Mouse (Mus musculus) liver, embryonic 13.5 days (tissue): ENCODE measurements around the gene Nktr. TPM values are rescaled to one million over a fixed set of nuclear protein-coding genes. Genes with fewer than 3 reads are reported as not detected.

Source experiments
- ATAC-seq: fragments of 200-750 bp; cut with Nextera tagmentation; 2 replicates; pipeline ENCODE4 v1.8.0; 2017; ENCODE audit warnings: low read depth, mild to moderate bottlenecking, moderate number of reproducible peaks, moderate library complexity
- DNase-seq: peaks from one replicate; pipeline ENCODE4 v3.0.0; 2022
- H3K27ac ChIP-seq: fragments of 300-500 bp; sonication (generic); 2 replicates; pipeline ENCODE4 v1.5.1; 2015; ENCODE audit warnings: moderate library complexity, mild to moderate bottlenecking, inconsistent platforms
- H3K27me3 ChIP-seq: fragments of 300-500 bp; sonication (generic); 2 replicates; pipeline ENCODE4 v1.6.1; 2015; ENCODE audit warnings: mild to moderate bottlenecking, inconsistent platforms
- H3K36me3 ChIP-seq: fragments of 300-500 bp; sonication (generic); 2 replicates; pipeline ENCODE4 v1.6.1; 2015; ENCODE audit warnings: mild to moderate bottlenecking, inconsistent platforms
- H3K4me1 ChIP-seq: fragments of 300-500 bp; sonication (generic); replicated peaks from 2 replicates; pipeline ENCODE4 v1.6.1; 2015; ENCODE audit warnings: inconsistent platforms
- H3K4me2 ChIP-seq: fragments of 300-500 bp; sonication (generic); 2 replicates; pipeline ENCODE4 v1.6.1; 2015; ENCODE audit warnings: inconsistent platforms, mild to moderate bottlenecking, moderate library complexity
- H3K4me3 ChIP-seq: fragments of 300-500 bp; sonication (generic); replicated peaks from 2 replicates; pipeline ENCODE4 v1.5.1; 2015; ENCODE audit warnings: mild to moderate bottlenecking, inconsistent platforms
- H3K9ac ChIP-seq: fragments of 300-500 bp; sonication (generic); 2 replicates; pipeline ENCODE4 v1.6.1; 2015; ENCODE audit warnings: mild to moderate bottlenecking, inconsistent platforms
- H3K9me3 ChIP-seq: fragments of 300-500 bp; sonication (generic); replicated peaks from 2 replicates; pipeline ENCODE4 v1.6.1; 2016; ENCODE audit warnings: inconsistent platforms
- WGBS: fragments of 180-500 bp; shearing (Covaris S2); methylation state at CpG from one replicate; pipeline ENCODE4 v1.1.7; 2015; ENCODE audit not compliant: insufficient replicate concordance; 5-methylcytosine and 5-hydroxymethylcytosine counted together
- polyA plus RNA-seq: library from polyadenylated mRNA; unstranded; fragments of >200 nt; fragmentation: Nextera tagmentation; extraction: Ambion mirVana; gene quantifications from 2 replicates; pipeline ENCODE4 v1.2.1, GENCODE M21; 2015

The Nktr gene
- polyA plus RNA-seq, 1 experiment from 2014 or later: 29.7 TPM

DNA sequence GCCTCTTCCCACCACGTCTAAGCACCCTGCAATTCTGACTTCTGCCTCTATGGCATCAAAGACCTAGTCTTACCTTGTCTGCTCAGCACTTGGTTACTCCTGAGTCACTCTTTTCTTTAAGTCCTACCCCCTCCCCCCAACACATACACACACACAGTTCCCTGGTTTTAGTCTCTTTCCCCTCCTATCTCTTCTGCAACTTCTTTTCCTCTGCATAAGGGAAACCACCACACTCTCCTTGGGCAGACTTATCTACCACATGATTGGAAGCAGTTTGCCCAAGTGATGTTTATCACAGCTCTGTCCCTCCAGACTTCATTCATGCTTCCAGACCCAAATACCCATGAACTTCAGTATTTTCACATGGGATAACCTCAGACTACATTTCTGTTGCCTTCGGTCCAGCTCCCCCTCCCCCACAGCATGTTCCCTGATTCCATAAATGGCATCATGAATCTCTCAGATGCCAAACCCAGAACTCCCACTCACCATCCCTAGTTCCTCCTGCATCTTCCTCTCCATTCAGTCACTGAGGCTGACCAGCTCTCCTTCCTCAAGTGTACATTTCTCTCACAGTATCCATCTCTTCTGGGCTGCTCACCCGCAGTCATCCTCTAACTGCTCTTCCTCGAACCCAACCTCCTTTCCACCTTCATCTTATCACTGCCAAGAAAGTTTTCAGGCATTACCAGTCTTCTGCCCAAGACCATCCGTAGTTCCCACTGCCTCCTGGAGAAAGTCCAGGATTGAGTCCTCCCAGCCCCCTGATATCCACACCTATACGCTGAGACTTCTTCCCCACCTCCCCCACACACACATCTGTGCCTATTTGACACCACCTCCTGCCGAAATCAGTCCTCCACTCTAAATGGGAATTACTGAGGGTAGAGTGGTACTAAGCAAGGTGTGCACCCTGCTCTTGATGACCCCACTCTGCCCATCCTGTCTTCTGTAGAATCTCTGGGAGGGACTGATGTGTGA lies 10.2 kb upstream of the Nktr start:
- Histone ChIP-seq H3K36me3 (peaks cover 18% of the 10 kb centered on the region), H3K4me2 (no peak overlapping the region), H3K4me1 (peaks cover 69% of the 10 kb centered on the region), H3K27ac (peak overlapping the region; percentile 9; the same call in 1 of the 2 replicates), H3K9me3 (no peaks in the 10 kb centered on the region), H3K9ac (0 out of 2 replicates have a peak overlapping the region, but pooled peaks have one; percentile 51), H3K27me3 (no peaks in the 10 kb centered on the region), H3K4me3 (no peak overlapping the region)
- ATAC-seq (no peak), DNase-seq (no peak)
- 46% methylated on average over 7 of the region's 7 CpGs for WGBS

DNA sequence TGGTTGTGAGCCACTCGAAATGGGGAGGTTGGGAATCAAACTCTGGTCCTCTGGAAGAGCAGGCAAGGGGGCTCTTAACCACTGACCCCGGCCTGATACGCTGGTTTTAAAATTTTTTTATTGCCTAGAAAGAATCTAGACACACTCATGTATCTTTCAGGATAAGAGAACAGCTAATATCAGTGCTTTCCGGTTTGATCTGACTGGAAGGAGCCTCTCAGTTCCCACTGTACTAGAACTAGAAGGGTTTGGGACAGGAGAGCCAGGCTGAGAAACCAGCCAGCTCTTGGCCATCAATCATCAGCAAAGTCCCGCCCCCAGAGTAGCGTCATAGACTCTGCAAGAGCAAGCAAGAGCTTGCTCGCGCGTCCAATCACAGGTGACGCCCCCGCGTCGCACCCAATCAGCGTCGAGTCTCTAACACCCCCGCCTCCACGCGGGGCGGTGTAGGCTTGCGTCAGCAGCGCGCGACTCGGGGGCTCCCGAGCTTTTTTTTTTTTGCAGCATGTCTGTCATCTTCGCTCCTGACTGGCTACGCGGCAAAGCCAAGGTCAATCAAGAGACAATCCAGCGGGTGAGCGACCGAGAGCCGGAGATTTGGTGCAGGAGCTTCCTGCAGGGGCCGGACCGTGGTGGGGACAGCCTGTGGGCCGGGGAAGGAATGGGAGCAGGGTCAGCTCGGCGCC lies 8.9 kb upstream of the Nktr start, which contains the start of gene Ss18l2:
TSS of gene Ss18l2 (plus strand) at position 432 of the 686 bp plus-strand sequence.
- Histone ChIP-seq H3K36me3 (peaks cover 19% of the 10 kb centered on the region), H3K4me2 (peak within 1 kb of the TSS; percentile 88), H3K9ac (peak within 1 kb of the TSS; percentile 89), H3K27ac (peak within 1 kb of the TSS; percentile 92), H3K4me3 (peak within 1 kb of the TSS; percentile 82), H3K9me3 (no peaks in the 10 kb centered on the region), H3K4me1 (peaks cover 60% of the 10 kb centered on the region), H3K27me3 (no peaks in the 10 kb centered on the region)
- DNase-seq: peak; percentile 98
- peak; percentile 91 for ATAC-seq
- 5% methylated on average over 37 of the region's 37 CpGs for WGBS

DNA sequence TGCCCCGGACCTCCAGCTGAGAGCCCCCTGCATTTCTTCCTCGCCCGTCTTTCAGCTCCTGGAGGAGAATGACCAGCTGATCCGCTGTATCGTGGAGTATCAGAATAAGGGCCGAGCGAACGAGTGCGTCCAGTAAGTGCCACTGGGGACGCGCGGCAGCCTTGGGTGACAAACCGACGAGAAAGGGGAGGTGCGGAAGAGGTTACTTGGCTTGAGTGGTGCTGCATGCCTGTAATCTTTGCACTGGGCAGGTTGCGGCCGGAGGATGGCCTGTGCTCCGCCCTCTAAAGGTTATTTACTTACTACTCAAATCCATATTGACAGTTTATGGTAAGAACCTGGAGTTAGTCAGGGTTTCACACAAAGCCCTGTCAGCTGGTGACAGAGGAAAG lies 8.4 kb upstream of the Nktr start:
- Histone ChIP-seq H3K4me3 (peak overlapping the region; percentile 82), H3K9ac (peak overlapping the region; percentile 89), H3K36me3 (peaks cover 19% of the 10 kb centered on the region), H3K27ac (peak overlapping the region; percentile 92), H3K4me1 (peaks cover 56% of the 10 kb centered on the region), H3K4me2 (peak overlapping the region; percentile 88), H3K27me3 (no peaks in the 10 kb centered on the region), H3K9me3 (no peaks in the 10 kb centered on the region)
- peak; percentile 57 for DNase-seq
- under 1% methylated on average over 18 of the region's 18 CpGs for WGBS
- peak; percentile 62 for ATAC-seq

DNA sequence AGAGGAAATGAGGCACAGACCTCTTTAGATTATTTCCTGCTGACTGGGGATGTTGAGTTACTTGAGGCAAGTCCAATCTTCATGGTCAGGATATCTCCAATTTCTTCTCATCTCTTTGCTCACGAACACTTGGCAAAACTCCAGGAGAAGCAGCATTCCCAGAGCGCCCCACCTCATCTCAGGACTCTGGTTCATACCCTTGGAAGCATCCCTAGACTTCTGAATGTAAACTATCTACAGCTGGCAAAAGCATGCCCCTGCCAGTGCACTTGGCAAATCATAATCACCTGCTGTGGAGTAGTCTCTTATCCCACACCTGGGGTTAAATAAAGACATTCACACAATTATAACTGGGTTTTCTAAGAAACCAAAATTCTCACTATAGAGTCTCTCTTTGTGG lies 1.9 kb upstream of the Nktr start:
- WGBS: 75% methylated on average over 2 of the region's 2 CpGs
- H3K4me3 ChIP-seq: no peak overlapping the region

GRCm38 (mm10) chr9:121718070-121718705 lies 781 bp upstream of the Nktr start:
- 57% methylated on average over 15 of the region's 15 CpGs for WGBS
- no peak for DNase-seq
- ATAC-seq: no peak
- Histone ChIP-seq H3K27ac (peak overlapping the region; percentile 96), H3K36me3 (peaks cover 9% of the 10 kb centered on the region), H3K9me3 (0 out of 2 replicates have a peak, but pooled peaks cover 2% of the 10 kb centered on the region), H3K9ac (peak overlapping the region; percentile 94), H3K4me3 (peak overlapping the region; percentile 80), H3K4me2 (peak overlapping the region; percentile 95), H3K27me3 (no peaks in the 10 kb centered on the region), H3K4me1 (peaks cover 34% of the 10 kb centered on the region)

More for the DNA sequence above, 1.9 kb upstream of the Nktr start:
- Histone ChIP-seq H3K27ac (no peak overlapping the region), H3K9ac (no peak overlapping the region), H3K4me1 (peaks cover 37% of the 10 kb centered on the region), H3K9me3 (0 out of 2 replicates have a peak, but pooled peaks cover 2% of the 10 kb centered on the region), H3K4me2 (no peak overlapping the region), H3K36me3 (peaks cover 21% of the 10 kb centered on the region), H3K27me3 (no peaks in the 10 kb centered on the region)
- ATAC-seq (no peak), DNase-seq (no peak)

DNA sequence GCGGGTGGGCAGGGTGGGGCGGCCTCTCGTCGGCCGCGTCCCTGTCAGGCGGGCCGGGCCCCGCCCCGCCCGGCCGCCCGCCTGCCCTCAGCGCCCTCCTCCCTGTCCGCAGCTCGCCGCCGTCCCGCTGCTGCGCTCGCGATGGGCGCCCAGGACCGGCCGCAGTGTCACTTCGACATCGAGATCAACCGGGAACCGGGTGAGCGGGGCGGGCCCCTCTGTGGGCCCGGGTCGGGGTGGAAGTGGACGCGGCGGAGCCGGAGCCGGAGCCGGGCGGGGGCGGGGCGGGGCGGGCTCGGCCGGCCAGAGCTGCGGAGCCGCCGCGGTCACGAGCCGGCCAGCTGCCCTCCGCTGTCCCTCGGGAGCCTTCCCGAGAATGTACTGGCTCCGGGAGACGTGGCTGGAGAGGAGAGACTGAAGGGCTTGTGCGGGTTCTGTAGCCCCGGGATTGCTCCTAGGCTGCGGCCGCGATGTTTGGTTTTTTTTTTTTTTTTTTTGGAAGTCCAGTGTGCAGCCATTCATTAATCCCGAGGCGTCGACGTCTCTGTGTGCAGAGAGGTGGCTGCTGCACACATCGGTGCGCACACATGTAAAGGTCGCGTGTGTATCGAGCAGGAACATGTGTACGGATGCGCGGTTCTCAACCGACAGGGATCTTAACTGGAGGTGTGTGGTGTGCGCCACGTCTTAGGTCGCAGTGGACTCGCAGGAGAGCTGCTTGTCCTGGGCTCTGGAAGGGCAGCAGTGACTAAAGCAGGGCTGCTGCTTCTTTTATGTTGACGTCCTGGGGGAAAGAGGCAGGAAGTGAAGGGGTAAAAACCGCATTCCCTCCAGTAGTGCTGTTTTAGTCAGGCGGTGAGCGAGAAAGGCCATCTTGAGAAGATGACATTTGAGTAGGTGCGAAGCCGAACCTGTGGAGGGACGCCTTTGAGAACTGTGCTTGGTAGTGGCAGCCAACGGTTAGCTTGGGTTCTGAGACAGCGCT lies 670 bp downstream of the Nktr start:
- H3K27me3 ChIP-seq: no peaks in the 10 kb centered on the region
- peak; percentile 30 for DNase-seq
- peaks cover 34% of the 10 kb centered on the region for H3K4me1 ChIP-seq
- peak overlapping the region; percentile 80 for H3K4me3 ChIP-seq
- peak; percentile 42; the same call in 1 of the 2 replicates for ATAC-seq
- WGBS: under 1% methylated on average over 62 of the region's 87 CpGs
- H3K27ac ChIP-seq: peak overlapping the region; percentile 96
- peak overlapping the region; percentile 95 for H3K4me2 ChIP-seq
- 0 out of 2 replicates have a peak, but pooled peaks cover 2% of the 10 kb centered on the region for H3K9me3 ChIP-seq
- H3K36me3 ChIP-seq: 0 out of 2 replicates have a peak, but pooled peaks cover 3% of the 10 kb centered on the region
- peak overlapping the region; percentile 94 for H3K9ac ChIP-seq

DNA sequence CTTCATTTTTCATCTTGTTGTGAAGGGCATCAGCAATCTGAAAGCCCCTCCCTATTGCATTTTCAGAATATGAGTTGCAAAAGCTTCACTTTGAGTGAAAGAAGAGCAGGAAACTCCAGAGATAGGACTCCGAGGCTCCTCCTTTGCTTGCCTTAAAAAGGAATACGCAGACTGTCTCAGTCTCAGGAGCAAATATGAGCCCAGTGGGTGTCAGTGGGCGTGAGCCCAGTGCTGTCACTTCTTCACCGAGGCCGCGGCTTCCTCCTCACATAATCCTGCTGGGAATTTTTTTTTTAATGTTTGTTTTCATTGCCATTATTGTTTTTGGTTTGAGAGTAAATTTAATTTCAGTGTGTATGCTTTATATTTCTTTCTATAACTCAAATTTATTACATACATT lies 21.5 kb downstream of the Nktr start:
- peaks cover 72% of the 10 kb centered on the region for H3K36me3 ChIP-seq
- H3K9ac ChIP-seq: no peak overlapping the region
- ATAC-seq (no peak), DNase-seq (no peak)
- no peaks in the 10 kb centered on the region for H3K9me3 ChIP-seq
- H3K4me2 ChIP-seq: no peak overlapping the region
- H3K27ac ChIP-seq: no peak overlapping the region
- H3K27me3 ChIP-seq: no peaks in the 10 kb centered on the region
- no peaks in the 10 kb centered on the region for H3K4me1 ChIP-seq
- 87% methylated on average over 6 of the region's 6 CpGs for WGBS
- H3K4me3 ChIP-seq: no peak overlapping the region

DNA sequence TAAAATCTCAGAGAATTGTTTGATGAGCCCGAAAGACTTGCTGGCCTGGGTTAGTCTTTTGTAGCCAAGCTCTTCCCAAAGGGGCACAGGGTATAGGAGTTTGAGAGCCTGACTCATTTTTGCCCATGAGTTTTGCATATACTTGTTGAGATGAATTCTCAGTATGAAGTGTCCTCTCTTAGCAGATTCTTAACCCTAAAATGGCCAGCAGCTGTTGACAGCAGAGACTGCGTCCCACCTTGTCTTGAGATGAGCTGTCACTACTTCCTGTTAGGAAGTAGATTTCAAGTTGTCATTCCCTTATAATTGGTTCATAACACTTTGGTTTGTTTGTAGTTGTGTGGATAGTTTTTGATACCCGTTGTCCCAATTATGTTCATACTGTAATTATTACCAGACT lies 22.2 kb downstream of the Nktr start:
- no peak overlapping the region for H3K9ac ChIP-seq
- ATAC-seq: no peak
- no peak overlapping the region for H3K27ac ChIP-seq
- H3K4me3 ChIP-seq: no peak overlapping the region
- peaks cover 71% of the 10 kb centered on the region for H3K36me3 ChIP-seq
- no peaks in the 10 kb centered on the region for H3K27me3 ChIP-seq
- H3K4me2 ChIP-seq: no peak overlapping the region
- no peaks in the 10 kb centered on the region for H3K9me3 ChIP-seq
- 81% methylated on average over 3 of the region's 3 CpGs for WGBS
- no peaks in the 10 kb centered on the region for H3K4me1 ChIP-seq
- DNase-seq: no peak

- ATAC-seq (no peak), DNase-seq (no peak)
- H3K4me1 ChIP-seq: no peaks in the 10 kb centered on the region
- H3K9me3 ChIP-seq: no peaks in the 10 kb centered on the region
- WGBS: 61% methylated on average over 8 of the region's 8 CpGs
- no peak overlapping the region for H3K9ac ChIP-seq
- peaks cover 87% of the 10 kb centered on the region for H3K36me3 ChIP-seq
- H3K4me2 ChIP-seq: no peak overlapping the region
- H3K4me3 ChIP-seq: no peak overlapping the region
- no peak overlapping the region for H3K27ac ChIP-seq
- no peaks in the 10 kb centered on the region for H3K27me3 ChIP-seq
These were observed 25.1 kb downstream of the Nktr start for GRCm38 (mm10) chr9:121744051-121744450.

GRCm38 (mm10) chr9:121752774-121753173 lies 33.8 kb downstream of the Nktr start:
- H3K4me2 ChIP-seq: no peak overlapping the region
- no peaks in the 10 kb centered on the region for H3K4me1 ChIP-seq
- ATAC-seq: no peak
- no peak overlapping the region for H3K9ac ChIP-seq
- H3K36me3 ChIP-seq: peaks cover 87% of the 10 kb centered on the region
- no peak overlapping the region for H3K27ac ChIP-seq
- H3K9me3 ChIP-seq: no peaks in the 10 kb centered on the region
- H3K27me3 ChIP-seq: peaks cover 2% of the 10 kb centered on the region
- no peak overlapping the region for H3K4me3 ChIP-seq
- DNase-seq: no peak
- WGBS: 90% methylated on average over 9 of the region's 9 CpGs
